Mouse (Mus musculus) left cerebral cortex, adult 11 months (tissue): ENCODE results near the gene Gnptg.

Source experiments
- DNase-seq: peaks from one replicate; pipeline ENCODE4 v3.0.0; 2022; ENCODE audit warnings: low spot score

The Gnptg gene

GRCm38 (mm10) chr17:25239695-25240636 is at the start of gene Gnptg, which contains the start of gene Tsr3:
TSS of gene Gnptg (minus strand) at chr17:25240124.
TSS of gene Tsr3 (plus strand) at chr17:25240170.
- DNase-seq, result peak; percentile 71

GRCm38 (mm10) chr17:25288842-25289241 is 48.9 kb upstream of the Gnptg start:
- DNase-seq, result no peak

DNA sequence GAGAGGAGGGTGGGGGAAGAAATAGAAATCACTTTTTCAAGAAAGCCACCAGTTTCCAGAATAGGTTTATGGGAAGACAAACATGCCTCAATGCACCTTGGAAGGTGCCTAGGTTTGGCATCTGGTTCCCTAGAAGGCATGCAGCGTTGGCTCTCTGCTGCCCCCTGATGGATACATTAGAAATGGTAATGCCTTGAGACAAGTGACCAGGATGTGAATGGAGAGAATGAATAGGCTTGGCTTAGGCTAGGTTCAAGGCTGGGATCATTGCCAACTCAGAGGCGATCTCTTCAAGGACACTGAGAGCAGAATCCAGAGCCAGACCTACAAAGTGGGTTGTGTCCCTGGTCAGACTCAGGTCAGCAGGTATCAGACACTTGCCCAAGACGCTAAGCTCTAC is 45.1 kb upstream of the Gnptg start:
- no peak for DNase-seq

- DNase-seq, result no peak
Observed at GRCm38 (mm10) chr17:25282133-25282532, 42.2 kb upstream of the Gnptg start.

GRCm38 (mm10) chr17:25275833-25276232 is 35.9 kb upstream of the Gnptg start:
- no peak for DNase-seq

GRCm38 (mm10) chr17:25274571-25275346 is 34.8 kb upstream of the Gnptg start, which contains the start of gene Ube2i:
TSS of gene Ube2i (minus strand) at chr17:25274622.
- DNase-seq, result no peak

- DNase-seq, result peak; percentile 95
Observed at GRCm38 (mm10) chr17:25273706-25274501, 34.0 kb upstream of the Gnptg start.

- DNase-seq, result peak; percentile 87
Observed at GRCm38 (mm10) chr17:25272951-25273705, 33.2 kb upstream of the Gnptg start.

GRCm38 (mm10) chr17:25272326-25272725 is 32.4 kb upstream of the Gnptg start:
- DNase-seq, result no peak

- no peak for DNase-seq
Observed at GRCm38 (mm10) chr17:25270795-25271335, 30.9 kb upstream of the Gnptg start.

DNA sequence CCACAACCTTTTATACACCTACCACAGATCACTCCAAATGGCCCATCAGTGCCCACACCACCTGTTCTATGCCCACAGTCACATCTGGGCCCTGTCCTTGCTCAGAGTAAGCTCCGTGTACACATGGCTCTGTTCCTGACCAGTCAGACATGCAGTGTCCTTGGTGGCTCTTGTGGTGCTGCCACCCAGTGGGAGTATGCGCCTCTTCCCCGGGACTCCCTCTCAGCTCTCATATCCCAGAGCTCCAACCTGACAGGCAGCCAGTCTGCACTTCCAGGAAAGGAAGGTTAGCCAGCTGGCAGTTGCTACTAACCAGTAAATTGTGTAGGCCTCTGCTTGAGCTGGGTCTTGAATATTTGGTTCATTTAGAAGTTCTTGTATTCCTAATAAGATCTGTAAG is 24.5 kb upstream of the Gnptg start:
- DNase-seq, result no peak

GRCm38 (mm10) chr17:25257804-25258261 is 17.9 kb upstream of the Gnptg start:
- DNase-seq, result no peak

DNA sequence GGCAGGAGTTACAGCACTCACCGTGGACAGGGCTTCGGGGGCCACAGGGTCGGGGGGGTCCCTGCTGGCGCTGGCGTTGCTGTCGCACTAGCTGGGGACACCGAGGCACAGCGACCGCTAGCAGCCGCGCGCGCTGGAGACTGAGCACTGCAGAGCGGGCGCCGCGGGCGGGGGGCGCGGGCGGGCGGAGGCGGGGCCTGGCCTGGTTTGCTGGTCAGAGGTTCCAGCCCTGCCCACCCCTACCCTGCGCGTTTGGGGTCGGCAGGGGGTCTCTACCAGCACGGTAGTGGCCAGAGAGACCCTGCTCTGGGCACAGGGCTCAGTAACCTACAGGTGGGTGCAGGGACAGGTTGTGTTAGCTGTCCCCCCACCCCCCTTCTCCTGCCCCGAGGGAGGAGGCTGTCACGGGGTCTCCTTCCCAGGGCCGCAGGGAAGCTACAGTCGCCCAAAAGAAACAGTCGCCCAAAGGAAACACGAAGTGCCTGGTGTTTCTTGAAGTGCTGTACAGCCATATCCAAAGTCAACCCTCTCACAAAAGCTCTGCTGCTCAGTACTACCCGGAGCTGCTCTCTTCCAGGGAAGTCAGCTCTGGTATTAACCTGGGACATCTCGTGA is 16.3 kb upstream of the Gnptg start, which contains the start of gene Baiap3:
Baiap3 (minus strand) TSS at position 225 of the 615 bp plus-strand sequence.
- no peak for DNase-seq

- DNase-seq, result no peak
Observed at GRCm38 (mm10) chr17:25255110-25255509, 15.2 kb upstream of the Gnptg start.

GRCm38 (mm10) chr17:25253760-25254159 is 13.8 kb upstream of the Gnptg start:
- DNase-seq, result no peak

- DNase-seq, result no peak
Observed at GRCm38 (mm10) chr17:25252643-25253042, 12.7 kb upstream of the Gnptg start.

DNA sequence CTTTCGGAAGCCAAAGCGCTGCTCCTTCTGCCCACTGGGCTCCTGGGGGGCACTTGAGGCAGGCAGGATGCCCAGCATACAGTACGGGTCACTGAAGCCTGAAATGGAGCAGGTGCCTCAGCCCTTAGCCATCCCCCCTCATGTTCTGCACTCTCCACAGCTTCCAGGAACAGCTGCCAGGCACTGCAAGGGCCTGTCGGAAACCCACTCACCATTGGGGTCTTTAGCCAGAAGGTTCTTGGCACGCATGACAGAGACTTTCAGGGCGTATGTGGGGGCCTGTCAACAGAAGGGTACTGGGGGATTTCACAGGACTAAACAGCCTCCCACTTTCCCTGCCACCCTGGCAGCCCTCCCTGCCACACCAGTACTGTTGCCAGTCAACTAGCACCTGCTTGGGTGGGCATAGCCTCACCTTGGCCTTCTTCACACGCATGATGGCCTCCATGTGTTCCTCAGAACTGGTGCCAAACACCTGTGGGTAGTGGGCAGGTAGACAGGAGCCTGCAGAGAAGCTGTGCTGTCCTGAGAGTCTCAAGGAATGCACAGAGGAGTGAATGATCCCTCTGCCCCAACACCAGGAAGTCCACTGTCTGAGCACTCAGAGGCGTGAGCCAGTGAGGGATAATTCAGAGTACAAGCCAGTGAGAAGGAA is 10.4 kb upstream of the Gnptg start:
- DNase-seq, result no peak

DNA sequence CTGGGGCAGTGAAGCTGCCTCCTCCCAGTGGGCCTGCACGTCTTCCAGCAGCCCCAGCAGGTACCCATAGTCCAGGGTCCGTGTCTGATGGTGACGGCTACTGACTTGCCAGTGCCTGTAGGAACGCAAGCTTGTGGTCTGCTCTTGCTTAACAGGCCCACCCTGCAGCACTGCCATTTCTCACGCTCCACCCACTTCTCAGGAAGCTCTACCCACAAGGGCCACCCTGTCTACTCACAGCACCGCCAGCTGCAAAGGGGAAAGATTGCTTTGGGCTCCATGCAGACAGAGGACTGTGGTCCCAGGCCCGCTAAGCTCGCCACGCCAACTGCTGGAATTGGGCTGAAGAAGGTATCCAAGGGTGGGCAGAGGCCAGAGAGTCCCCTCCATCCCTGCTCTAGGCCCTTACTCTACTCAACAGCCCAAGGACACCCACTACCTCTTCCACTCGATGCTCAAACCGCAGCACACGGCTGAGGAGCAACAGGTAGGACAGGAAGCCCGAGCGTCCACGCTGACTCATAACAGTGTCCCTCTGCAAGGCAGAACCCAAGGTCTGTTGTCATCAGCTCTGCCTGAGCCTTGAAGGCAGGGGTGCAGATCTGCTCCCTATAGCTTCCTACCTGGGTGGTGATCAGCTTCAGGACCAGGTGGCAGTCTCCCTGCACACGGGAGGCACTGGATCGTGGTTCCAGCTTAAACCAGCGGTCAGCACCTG is 8.3 kb upstream of the Gnptg start:
- DNase-seq, result no peak

DNA sequence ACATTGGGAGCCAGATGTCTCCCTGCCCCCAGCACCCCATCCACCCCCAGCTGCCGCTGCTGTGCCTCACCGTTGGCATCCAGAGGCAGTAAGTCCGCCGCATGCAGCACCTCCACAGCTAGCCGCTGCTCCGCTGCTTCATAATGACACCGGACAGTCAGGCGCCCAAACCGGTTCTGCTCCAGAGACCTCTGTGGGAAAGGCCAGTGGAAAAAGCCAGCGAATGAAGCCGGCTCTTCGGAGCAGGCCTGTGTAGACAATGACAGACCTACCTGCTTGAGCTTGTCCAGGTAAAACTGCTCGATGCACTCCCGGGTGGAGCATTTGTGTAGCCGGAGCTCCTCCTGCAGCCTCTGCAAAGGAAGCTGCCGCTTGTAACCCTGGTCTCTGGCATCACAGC is 4.3 kb upstream of the Gnptg start:
- no peak for DNase-seq
